Mouse (Mus musculus): ENCODE measurements around the gene Derl3.

DNA sequence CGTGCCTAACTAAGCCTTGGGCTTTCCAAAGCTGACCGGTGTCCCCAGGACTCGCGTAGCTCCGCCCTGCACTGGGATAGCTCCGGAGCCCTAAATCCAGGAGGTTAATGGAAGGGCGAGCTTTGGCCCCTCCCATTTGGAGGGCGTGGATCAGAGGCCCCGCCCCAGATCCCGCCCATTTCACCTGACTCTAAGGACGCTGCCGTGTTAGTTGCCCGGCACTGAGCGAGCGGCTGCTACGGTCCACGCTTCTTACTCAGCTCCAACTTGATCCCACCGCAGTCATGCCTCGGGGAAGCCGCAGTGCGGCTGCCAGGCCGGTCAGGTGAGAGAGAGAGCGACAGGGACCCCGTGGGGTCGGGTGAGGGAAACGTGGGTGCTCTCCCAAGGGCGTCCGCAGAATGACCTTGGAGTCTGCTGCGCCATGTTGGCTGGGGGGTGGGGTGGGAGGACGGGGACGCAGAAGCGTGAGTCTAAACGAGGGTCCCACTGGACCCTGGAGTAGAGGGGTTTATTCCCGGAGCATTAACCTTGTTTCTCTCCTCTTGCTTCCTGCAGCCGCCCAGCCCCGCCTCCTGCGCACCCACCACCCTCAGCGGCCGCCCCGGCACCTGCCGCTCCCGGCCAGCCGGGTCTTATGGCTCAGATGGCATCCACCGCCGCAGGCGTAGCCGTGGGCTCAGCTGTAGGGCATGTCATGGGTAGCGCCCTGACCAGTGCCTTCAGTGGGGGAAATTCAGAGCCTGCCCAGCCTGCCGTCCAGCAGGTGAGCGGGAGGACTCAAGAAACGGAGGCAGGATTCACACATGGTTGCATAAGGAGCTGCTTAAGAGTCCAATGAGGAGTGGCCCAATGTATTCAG is 42.7 kb downstream of the Derl3 start, which contains the start of gene Mmp11:
- TF ChIP-seq CTCF (IDR thresholded peaks at IDR 0.05; ENCODE audit: borderline replicate concordance, extremely low read depth, insufficient read depth, insufficient read length) (no peak), POLR2A (IDR thresholded peaks at IDR 0.05; ENCODE audit: borderline replicate concordance, extremely low read depth, insufficient read depth, insufficient read length, poor library complexity, severe bottlenecking) (no peak)
